Mouse (Mus musculus): ENCODE results near the gene Gm49388.

DNA sequence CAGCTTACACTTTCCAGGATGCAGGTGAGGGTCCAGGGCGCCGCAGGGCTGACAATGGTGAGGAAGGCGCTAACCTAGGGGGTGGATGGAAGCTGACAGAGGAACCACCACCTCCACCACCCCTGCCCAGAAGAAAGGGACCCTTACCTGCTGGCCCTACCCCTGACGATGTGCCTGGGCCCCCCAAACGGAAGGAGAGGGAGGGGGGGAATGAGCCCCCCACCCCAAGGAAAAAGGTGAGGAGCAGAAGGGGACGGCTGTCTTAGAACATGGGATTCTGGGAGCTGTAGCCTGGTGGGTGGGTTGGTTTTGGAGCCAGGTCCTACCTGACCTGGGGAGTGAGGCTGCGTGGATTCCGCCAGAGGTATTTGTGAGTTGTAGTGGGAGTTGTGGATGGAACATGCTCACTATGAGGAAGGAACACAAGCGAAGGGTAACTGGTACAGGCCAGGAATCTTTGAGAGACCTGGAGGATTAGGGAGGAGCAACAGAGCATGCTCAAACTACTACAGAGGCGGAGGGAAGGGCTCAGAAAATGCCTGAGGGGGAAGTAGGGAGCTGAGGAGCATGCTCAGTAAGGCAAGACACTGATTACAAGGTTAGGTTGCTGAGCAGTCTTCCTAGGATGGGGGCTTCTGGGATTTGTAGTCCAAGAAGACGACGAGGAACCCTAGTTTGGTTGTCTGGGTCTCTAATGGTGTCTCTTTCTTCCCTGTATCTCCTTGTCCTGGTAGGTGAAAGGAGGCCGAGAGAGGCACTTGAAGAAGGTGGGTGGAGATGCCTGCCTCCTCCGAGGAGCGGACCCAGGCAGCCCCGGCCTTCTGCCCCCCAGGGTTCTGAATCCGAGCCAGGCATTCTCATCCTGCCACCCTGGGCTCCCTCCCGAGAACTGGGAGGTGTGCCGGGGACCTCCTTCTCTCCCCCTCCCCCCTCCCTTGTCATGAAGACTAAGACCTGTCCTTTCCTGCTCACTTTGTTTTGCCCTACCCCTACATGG, 35.0 kb upstream of the Gm49388 start:
- TF ChIP-seq POLR2A (IDR thresholded peaks at IDR 0.05; ENCODE audit: low read depth, low read length) (no peak), CTCF (IDR thresholded peaks at IDR 0.05; ENCODE audit: borderline replicate concordance, insufficient read depth, low read length) (no peak)

All from embryonic fibroblast, embryonic 13.5 days (primary cell).